Mouse (Mus musculus): Measurements from ENCODE around the gene Ncln. TPM values are rescaled to one million over a fixed set of nuclear protein-coding genes. Genes with fewer than 3 reads are reported as not detected.
A peak's percentile ranks its signal among the peaks of the same experiment; 100 is the strongest.
"Not testable (repeated sequence)": the region's sequence is repeated elsewhere in the genome, so short reads cannot be mapped to it uniquely, and the experiment has no call there.

Ncln gene
- polyA plus RNA-seq, 1 experiment from 2014 or later = 86.1 TPM

- peaks cover 12% of the 10 kb centered on the region for H3K4me1 ChIP-seq
- 49% methylated on average over 9 of the region's 9 CpGs for whole genome bisulfite sequencing
- no peak overlapping the region for H3K4me3 ChIP-seq
- no peak overlapping the region for H3K27ac ChIP-seq
- peak; percentile 72 for DNase-seq (ENCODE audit: low spot score)
- H3K36me3 ChIP-seq = no peaks in the 10 kb centered on the region
- peaks cover 53% of the 10 kb centered on the region for H3K27me3 ChIP-seq (ENCODE audit: insufficient read depth, poor library complexity, severe bottlenecking)
- H3K9me3 ChIP-seq = no peaks in the 10 kb centered on the region
Measured at GRCm38 (mm10) chr10:81450641-81451364, 45.4 kb downstream of the Ncln start.

- Histone ChIP-seq H3K4me1 (peaks cover 12% of the 10 kb centered on the region), H3K36me3 (no peaks in the 10 kb centered on the region), H3K4me3 (no peak overlapping the region), H3K9me3 (no peaks in the 10 kb centered on the region), H3K27me3 (ENCODE audit: insufficient read depth, poor library complexity, severe bottlenecking) (peaks cover 46% of the 10 kb centered on the region), H3K27ac (no peak overlapping the region)
- peak; percentile 91 for DNase-seq (ENCODE audit: low spot score)
- 1% methylated on average over 7 of the region's 7 CpGs for WGBS
Measured at GRCm38 (mm10) chr10:81450140-81450539, 46.1 kb downstream of the Ncln start.

- H3K9me3 ChIP-seq; H3K36me3 ChIP-seq; H3K27ac ChIP-seq; H3K4me1 ChIP-seq; H3K27me3 ChIP-seq (ENCODE audit: insufficient read depth, poor library complexity, severe bottlenecking); H3K4me3 ChIP-seq; DNase-seq (ENCODE audit: low spot score): not testable (repeated sequence)
- 31% methylated on average over 2 of the region's 2 CpGs for WGBS
Measured at GRCm38 (mm10) chr10:81445516-81445915, 50.7 kb downstream of the Ncln start.

GRCm38 (mm10) chr10:81441019-81441418 is 55.2 kb downstream of the Ncln start:
- Histone ChIP-seq H3K9me3 (no peaks in the 10 kb centered on the region), H3K4me1 (no peaks in the 10 kb centered on the region), H3K27ac (no peak overlapping the region), H3K36me3 (no peaks in the 10 kb centered on the region), H3K4me3 (no peak overlapping the region), H3K27me3 (ENCODE audit: insufficient read depth, poor library complexity, severe bottlenecking) (0 out of 2 replicates have a peak, but pooled peaks cover 10% of the 10 kb centered on the region)
- DNase-seq (ENCODE audit: low spot score) = no peak

Small RNA genes within 50 kb of the gene (microRNA-seq; reads per million reads assigned to microRNA genes)
- gene Gm25595 = not detected

Other genes with a start within 250 kb of the Ncln start
- 1.2 and 2.2 TPM in 2 replicates for gene Matk, start 243.5 kb downstream of the Ncln start, polyA plus RNA-seq (2016; fragmentation: Nextera tagmentation; extraction: Ambion mirVana)
- gene Mrpl54, start 229.5 kb downstream of the Ncln start, polyA plus RNA-seq (2016; fragmentation: Nextera tagmentation; extraction: Ambion mirVana) = 284 and 285 TPM in 2 replicates
- gene Apba3, start 229.4 kb downstream of the Ncln start, polyA plus RNA-seq (2016; fragmentation: Nextera tagmentation; extraction: Ambion mirVana) = 56.5 and 57.0 TPM in 2 replicates
- gene Tjp3, start 204.8 kb downstream of the Ncln start, polyA plus RNA-seq (2016; fragmentation: Nextera tagmentation; extraction: Ambion mirVana) = 1.8 and 4.4 TPM in 2 replicates
- gene Pip5k1c, start 203.4 kb downstream of the Ncln start, polyA plus RNA-seq (2016; fragmentation: Nextera tagmentation; extraction: Ambion mirVana) = 42.6 and 55.9 TPM in 2 replicates
- gene Cactin, start 175.3 kb downstream of the Ncln start, polyA plus RNA-seq (2016; fragmentation: Nextera tagmentation; extraction: Ambion mirVana) = 37.2 and 51.6 TPM in 2 replicates
- gene Tbxa2r, start 167.7 kb downstream of the Ncln start, polyA plus RNA-seq (2016; fragmentation: Nextera tagmentation; extraction: Ambion mirVana) = 10.8 and 15.6 TPM in 2 replicates
- gene Gipc3, start 153.1 kb downstream of the Ncln start, polyA plus RNA-seq (2016; fragmentation: Nextera tagmentation; extraction: Ambion mirVana) = not detected in 2 replicates
- 100 and 109 TPM in 2 replicates for gene Hmg20b, start 145.9 kb downstream of the Ncln start, polyA plus RNA-seq (2016; fragmentation: Nextera tagmentation; extraction: Ambion mirVana)
- 10.3 and 12.8 TPM in 2 replicates for gene Mfsd12, start 138.9 kb downstream of the Ncln start, polyA plus RNA-seq (2016; fragmentation: Nextera tagmentation; extraction: Ambion mirVana)
- 1.1 and 1.4 TPM in 2 replicates for gene 4930404N11Rik, start 130.6 kb downstream of the Ncln start, polyA plus RNA-seq (2016; fragmentation: Nextera tagmentation; extraction: Ambion mirVana)
- gene Fzr1, start 117.9 kb downstream of the Ncln start, polyA plus RNA-seq (2016; fragmentation: Nextera tagmentation; extraction: Ambion mirVana) = 105 and 117 TPM in 2 replicates
- gene Dohh, start 112.0 kb downstream of the Ncln start, polyA plus RNA-seq (2016; fragmentation: Nextera tagmentation; extraction: Ambion mirVana) = 100 and 105 TPM in 2 replicates
- gene Gm48551, start 111.9 kb downstream of the Ncln start, polyA plus RNA-seq (2016; fragmentation: Nextera tagmentation; extraction: Ambion mirVana) = 2.2 and 3.1 TPM in 2 replicates
- gene Gm48552, start 107.4 kb downstream of the Ncln start, polyA plus RNA-seq (2016; fragmentation: Nextera tagmentation; extraction: Ambion mirVana) = 1.1 and 1.7 TPM in 2 replicates
- 3.4 and 4.0 TPM in 2 replicates for gene Smim24, start 103.3 kb downstream of the Ncln start, polyA plus RNA-seq (2016; fragmentation: Nextera tagmentation; extraction: Ambion mirVana)
- gene Nfic, start 40.8 kb downstream of the Ncln start, polyA plus RNA-seq (2016; fragmentation: Nextera tagmentation; extraction: Ambion mirVana) = 23.0 and 24.3 TPM in 2 replicates
- 0.10 and 0.18 TPM in 2 replicates for gene Celf5, start 13.7 kb downstream of the Ncln start, polyA plus RNA-seq (2016; fragmentation: Nextera tagmentation; extraction: Ambion mirVana)
- 0.46 and 0.83 TPM in 2 replicates for gene S1pr4, start 3.7 kb upstream of the Ncln start, polyA plus RNA-seq (2016; fragmentation: Nextera tagmentation; extraction: Ambion mirVana)
- 2.8 and 4.8 TPM in 2 replicates for gene Gna15, start 27.8 kb upstream of the Ncln start, polyA plus RNA-seq (2016; fragmentation: Nextera tagmentation; extraction: Ambion mirVana)
- 73.2 and 79.1 TPM in 2 replicates for gene Gna11, start 48.8 kb upstream of the Ncln start, polyA plus RNA-seq (2016; fragmentation: Nextera tagmentation; extraction: Ambion mirVana)
- 467 and 523 TPM in 2 replicates for gene Aes, start 63.1 kb upstream of the Ncln start, polyA plus RNA-seq (2016; fragmentation: Nextera tagmentation; extraction: Ambion mirVana)
- gene Tle2, start 78.2 kb upstream of the Ncln start, polyA plus RNA-seq (2016; fragmentation: Nextera tagmentation; extraction: Ambion mirVana) = 17.4 and 18.3 TPM in 2 replicates
- 29.0 and 33.9 TPM in 2 replicates for gene Tle6, start 104.7 kb upstream of the Ncln start, polyA plus RNA-seq (2016; fragmentation: Nextera tagmentation; extraction: Ambion mirVana)
- gene BC025920, start 109.9 kb upstream of the Ncln start, polyA plus RNA-seq (2016; fragmentation: Nextera tagmentation; extraction: Ambion mirVana) = 0.95 and 1.4 TPM in 2 replicates
- 28.5 and 30.7 TPM in 2 replicates for gene Sirt6, start 131.4 kb upstream of the Ncln start, polyA plus RNA-seq (2016; fragmentation: Nextera tagmentation; extraction: Ambion mirVana)
- gene Ankrd24, start 132.1 kb upstream of the Ncln start, polyA plus RNA-seq (2016; fragmentation: Nextera tagmentation; extraction: Ambion mirVana) = 9.6 and 12.8 TPM in 2 replicates
- gene Gm10778, start 152.7 kb upstream of the Ncln start, polyA plus RNA-seq (2016; fragmentation: Nextera tagmentation; extraction: Ambion mirVana) = 4.0 and 4.1 TPM in 2 replicates
- gene Zfp433, start 208.4 kb upstream of the Ncln start, polyA plus RNA-seq (2016; fragmentation: Nextera tagmentation; extraction: Ambion mirVana) = 11.2 and 12.6 TPM in 2 replicates

Data from heart, embryonic 10.5 days (tissue).